Mouse (Mus musculus) spleen, postnatal 36 days (tissue): ENCODE measurements around the gene Iffo2.
"Not testable (repeated sequence)": the region's sequence is repeated elsewhere in the genome, so short reads cannot be mapped to it uniquely, and the experiment has no call there.

ENCODE experiments used
- DNase-seq, 2 experiments: peaks; one replicate each; pipeline ENCODE4 v3.0.0; 2022; ENCODE audit warnings: low spot score in 2 of 2, mixed read lengths in 1 of 2

Iffo2 gene

GRCm38 (mm10) chr4:139530248-139530647 lies at the start of gene Iffo2:
Gene Iffo2, plus strand, starts transcription at chr4:139530548.
- DNase-seq, result not testable (repeated sequence)

GRCm38 (mm10) chr4:139481400-139481799 lies 48.9 kb upstream of the Iffo2 start:
- DNase-seq, result no peak

GRCm38 (mm10) chr4:139483461-139484105 lies 46.8 kb upstream of the Iffo2 start:
- DNase-seq, result no peak

GRCm38 (mm10) chr4:139484496-139484895 lies 45.9 kb upstream of the Iffo2 start:
- DNase-seq, result no peak

- no peak for DNase-seq
These were observed 43.3 kb upstream of the Iffo2 start for GRCm38 (mm10) chr4:139487085-139487484.

GRCm38 (mm10) chr4:139488325-139488724 lies 42.0 kb upstream of the Iffo2 start:
- DNase-seq, result no peak

- no peak for DNase-seq
These were observed 40.4 kb upstream of the Iffo2 start for GRCm38 (mm10) chr4:139489946-139490345.

GRCm38 (mm10) chr4:139490413-139491055 lies 39.8 kb upstream of the Iffo2 start:
- DNase-seq, result peak in 1 of 2 experiments; percentile 10

GRCm38 (mm10) chr4:139491541-139492170 lies 38.7 kb upstream of the Iffo2 start:
- no peak for DNase-seq

- no peak for DNase-seq
These were observed 38.0 kb upstream of the Iffo2 start for GRCm38 (mm10) chr4:139492258-139492833.

GRCm38 (mm10) chr4:139493227-139494025 lies 36.9 kb upstream of the Iffo2 start:
- DNase-seq, result peak; percentile 20 to 43

GRCm38 (mm10) chr4:139500814-139501213 lies 29.5 kb upstream of the Iffo2 start:
- no peak for DNase-seq

- DNase-seq, result no peak
These were observed 28.6 kb upstream of the Iffo2 start for GRCm38 (mm10) chr4:139501702-139502101.

GRCm38 (mm10) chr4:139503919-139504318 lies 26.4 kb upstream of the Iffo2 start:
- no peak for DNase-seq

- no peak for DNase-seq
These were observed 24.6 kb upstream of the Iffo2 start for GRCm38 (mm10) chr4:139505716-139506115.

GRCm38 (mm10) chr4:139506727-139507126 lies 23.6 kb upstream of the Iffo2 start:
- DNase-seq, result no peak

- no peak for DNase-seq
These were observed 21.3 kb upstream of the Iffo2 start for GRCm38 (mm10) chr4:139509069-139509468.

- no peak for DNase-seq
These were observed 18.8 kb upstream of the Iffo2 start for GRCm38 (mm10) chr4:139511557-139511956.

GRCm38 (mm10) chr4:139512985-139513384 lies 17.4 kb upstream of the Iffo2 start:
- no peak for DNase-seq

GRCm38 (mm10) chr4:139519221-139519620 lies 11.1 kb upstream of the Iffo2 start:
- no peak for DNase-seq

- DNase-seq, result no peak
These were observed 8.4 kb upstream of the Iffo2 start for GRCm38 (mm10) chr4:139521926-139522325.

- no peak for DNase-seq
These were observed 3.9 kb upstream of the Iffo2 start for GRCm38 (mm10) chr4:139526475-139526874.
